Mouse (Mus musculus) E14TG2a.4 (cell line): ENCODE results near the gene Plekhm3.

Experiments used
- H3K27me3 ChIP-seq: 2 replicates; pipeline ENCODE4 v1.6.1; 2014; ENCODE audit warnings: low read length, control low read depth; ENCODE audit not compliant: insufficient read depth
- H3K36me3 ChIP-seq: 2 replicates; pipeline ENCODE4 v1.6.1; 2014; ENCODE audit warnings: low read length, control low read depth; ENCODE audit not compliant: insufficient read depth
- H3K4me1 ChIP-seq: replicated peaks from 2 replicates; pipeline ENCODE4 v1.6.1; 2014; ENCODE audit warnings: low read depth, low read length, control low read depth
- H3K4me3 ChIP-seq: replicated peaks from 2 replicates; pipeline ENCODE4 v1.5.1; 2014; ENCODE audit warnings: mild to moderate bottlenecking, low read length
- H3K9me3 ChIP-seq: 2 replicates; pipeline ENCODE4 v1.6.1; 2014; ENCODE audit warnings: low read length, control low read depth
- CTCF ChIP-seq: conservative IDR thresholded peaks from 2 replicates; pipeline ENCODE4 v1.5.1; 2014; ENCODE audit warnings: low read length
- NANOG ChIP-seq: IDR thresholded peaks from 2 replicates; pipeline ENCODE4 v1.6.1; 2014; ENCODE audit warnings: borderline replicate concordance, low read length, mixed read lengths
- POU5F1 ChIP-seq: IDR thresholded peaks from 2 replicates; pipeline ENCODE4 v1.6.1; 2014; ENCODE audit warnings: low read length, borderline replicate concordance

The Plekhm3 gene

GRCm38 (mm10) chr1:64878795-64879240, 77.8 kb downstream of the Plekhm3 start:
- TF ChIP-seq CTCF, result no peak
- no peak for TF ChIP-seq POU5F1
- TF ChIP-seq NANOG, result no peak
- Histone ChIP-seq H3K27me3 (no peaks in the 10 kb centered on the region), H3K4me3 (no peak overlapping the region), H3K4me1 (no peaks in the 10 kb centered on the region; the same call in 1 of the 2 replicates), H3K9me3 (no peaks in the 10 kb centered on the region), H3K36me3 (peaks cover 9% of the 10 kb centered on the region)

- no peaks in the 10 kb centered on the region; the same call in 1 of the 2 replicates for H3K4me1 ChIP-seq
- no peaks in the 10 kb centered on the region for H3K27me3 ChIP-seq
- TF ChIP-seq NANOG (no peak), POU5F1 (no peak), CTCF (no peak)
- H3K9me3 ChIP-seq, result no peaks in the 10 kb centered on the region
- H3K36me3 ChIP-seq, result 0 out of 2 replicates have a peak, but pooled peaks cover 6% of the 10 kb centered on the region
- no peak overlapping the region for H3K4me3 ChIP-seq
Observed at GRCm38 (mm10) chr1:64876276-64876675, 80.3 kb downstream of the Plekhm3 start.

- no peaks in the 10 kb centered on the region for H3K27me3 ChIP-seq
- no peaks in the 10 kb centered on the region for H3K9me3 ChIP-seq
- no peak overlapping the region for H3K4me3 ChIP-seq
- no peaks in the 10 kb centered on the region; the same call in 1 of the 2 replicates for H3K4me1 ChIP-seq
- TF ChIP-seq NANOG (no peak), POU5F1 (no peak), CTCF (no peak)
- H3K36me3 ChIP-seq, result 0 out of 2 replicates have a peak, but pooled peaks cover 6% of the 10 kb centered on the region
Observed at GRCm38 (mm10) chr1:64875712-64876111, 80.9 kb downstream of the Plekhm3 start.

- H3K27me3 ChIP-seq, result no peaks in the 10 kb centered on the region
- no peak for TF ChIP-seq NANOG
- TF ChIP-seq POU5F1, result no peak
- TF ChIP-seq CTCF, result no peak
Observed at GRCm38 (mm10) chr1:64875156-64875555, 81.5 kb downstream of the Plekhm3 start.

GRCm38 (mm10) chr1:64871956-64872355, 84.7 kb downstream of the Plekhm3 start:
- Histone ChIP-seq H3K36me3 (0 out of 2 replicates have a peak, but pooled peaks cover 1% of the 10 kb centered on the region), H3K4me1 (no peaks in the 10 kb centered on the region; the same call in 1 of the 2 replicates), H3K9me3 (no peaks in the 10 kb centered on the region), H3K4me3 (no peak overlapping the region), H3K27me3 (no peaks in the 10 kb centered on the region)
- TF ChIP-seq POU5F1 (no peak), NANOG (no peak), CTCF (no peak)

More at GRCm38 (mm10) chr1:64875156-64875555, 81.5 kb downstream of the Plekhm3 start:
- Histone ChIP-seq H3K4me1 (no peaks in the 10 kb centered on the region; the same call in 1 of the 2 replicates), H3K9me3 (no peaks in the 10 kb centered on the region), H3K36me3 (0 out of 2 replicates have a peak, but pooled peaks cover 6% of the 10 kb centered on the region), H3K4me3 (no peak overlapping the region)

- Histone ChIP-seq H3K36me3 (no peaks in the 10 kb centered on the region), H3K4me1 (no peaks in the 10 kb centered on the region), H3K27me3 (no peaks in the 10 kb centered on the region), H3K9me3 (no peaks in the 10 kb centered on the region), H3K4me3 (no peak overlapping the region)
- TF ChIP-seq CTCF (no peak), POU5F1 (no peak), NANOG (no peak)
Observed at GRCm38 (mm10) chr1:64867684-64868083, 88.9 kb downstream of the Plekhm3 start.

- Histone ChIP-seq H3K4me1 (no peaks in the 10 kb centered on the region), H3K36me3 (no peaks in the 10 kb centered on the region), H3K27me3 (no peaks in the 10 kb centered on the region), H3K9me3 (no peaks in the 10 kb centered on the region), H3K4me3 (no peak overlapping the region)
- TF ChIP-seq NANOG (no peak), CTCF (no peak), POU5F1 (no peak)
Observed at GRCm38 (mm10) chr1:64866140-64866539, 90.5 kb downstream of the Plekhm3 start.

- Histone ChIP-seq H3K4me1 (no peaks in the 10 kb centered on the region), H3K27me3 (no peaks in the 10 kb centered on the region), H3K4me3 (no peak overlapping the region), H3K9me3 (no peaks in the 10 kb centered on the region), H3K36me3 (no peaks in the 10 kb centered on the region)
- TF ChIP-seq CTCF (no peak), POU5F1 (no peak), NANOG (no peak)
Observed at GRCm38 (mm10) chr1:64860235-64860920, 96.2 kb downstream of the Plekhm3 start.
